Mouse (Mus musculus) T-cell, adult 2 months (primary cell): Measurements from ENCODE around the gene Prmt8.

Source experiments
- DNase-seq: peaks from one replicate; pipeline ENCODE4 v3.0.0; 2022; ENCODE audit warnings: low spot score

Gene Prmt8

DNA sequence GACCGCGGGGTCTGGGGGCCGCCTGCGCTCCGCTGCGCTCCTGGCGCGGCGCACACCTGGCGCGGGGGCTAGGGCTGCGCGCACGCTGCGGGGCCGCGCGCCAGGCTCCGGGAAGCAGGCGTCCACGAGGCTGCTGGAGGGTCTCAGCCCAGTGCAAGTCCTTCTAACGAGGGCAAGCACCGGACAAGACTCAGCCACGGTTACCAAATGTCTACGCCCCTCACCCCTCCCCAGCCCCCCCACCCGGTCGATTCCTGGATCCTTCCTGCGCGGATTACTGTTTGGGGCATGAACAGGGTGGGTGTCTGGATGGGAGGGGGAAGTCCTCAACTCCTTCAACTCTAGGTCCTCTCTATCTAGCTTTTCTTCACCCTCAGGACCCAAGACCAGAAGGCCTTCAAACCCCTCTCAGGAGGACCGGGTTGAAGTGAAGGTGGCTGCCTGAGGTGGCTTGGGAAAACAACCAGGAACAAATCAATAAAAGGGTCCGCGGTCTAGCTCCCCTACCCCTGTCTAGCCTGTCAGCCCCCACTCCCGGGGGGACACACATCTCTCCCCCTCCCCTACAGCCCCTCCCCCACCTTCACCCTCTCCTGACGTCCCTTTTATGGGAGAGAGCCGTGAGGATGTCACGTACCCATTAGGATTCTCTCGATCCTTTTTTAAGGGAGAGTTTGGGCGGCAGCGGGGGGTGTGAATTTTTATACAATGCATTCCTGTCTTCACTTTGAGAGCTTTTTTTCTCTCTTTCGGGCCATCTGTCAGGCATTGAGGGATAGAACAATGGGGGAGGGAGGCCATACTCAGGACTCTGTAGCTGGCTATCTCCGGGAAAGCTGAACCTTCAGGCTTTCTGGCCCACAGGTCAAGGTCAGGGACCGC, at the start of gene Prmt8:
TSS of gene Prmt8 (minus strand) at position 198 of the 882 bp plus-strand sequence.
- DNase-seq = no peak

- DNase-seq = no peak
Observed at GRCm38 (mm10) chr6:127803046-127803729, 33.9 kb upstream of the Prmt8 start.

DNA sequence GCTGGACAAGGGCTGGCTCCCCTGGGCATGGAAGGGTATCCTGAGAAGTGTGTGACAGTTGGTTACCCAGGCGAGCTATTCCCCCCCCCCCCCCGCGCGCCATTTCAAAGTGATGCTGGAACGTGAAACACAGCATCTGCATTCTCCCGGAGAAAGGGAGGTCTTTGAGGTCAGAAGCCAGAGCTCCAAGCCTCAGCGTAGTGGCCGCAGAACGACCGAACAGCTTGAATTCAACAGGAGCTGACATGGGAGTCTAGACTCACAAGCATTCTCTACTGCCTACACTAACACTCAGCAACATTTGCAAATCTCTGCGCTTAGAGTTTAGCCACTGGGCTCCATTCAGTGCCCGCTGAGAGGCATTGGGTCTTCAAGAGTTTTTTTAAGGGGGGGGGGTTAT, 32.9 kb upstream of the Prmt8 start:
- DNase-seq = no peak

GRCm38 (mm10) chr6:127790023-127790422, 20.8 kb upstream of the Prmt8 start:
- DNase-seq = no peak

- no peak for DNase-seq
Observed at GRCm38 (mm10) chr6:127770806-127771205, 1.5 kb upstream of the Prmt8 start.

DNA sequence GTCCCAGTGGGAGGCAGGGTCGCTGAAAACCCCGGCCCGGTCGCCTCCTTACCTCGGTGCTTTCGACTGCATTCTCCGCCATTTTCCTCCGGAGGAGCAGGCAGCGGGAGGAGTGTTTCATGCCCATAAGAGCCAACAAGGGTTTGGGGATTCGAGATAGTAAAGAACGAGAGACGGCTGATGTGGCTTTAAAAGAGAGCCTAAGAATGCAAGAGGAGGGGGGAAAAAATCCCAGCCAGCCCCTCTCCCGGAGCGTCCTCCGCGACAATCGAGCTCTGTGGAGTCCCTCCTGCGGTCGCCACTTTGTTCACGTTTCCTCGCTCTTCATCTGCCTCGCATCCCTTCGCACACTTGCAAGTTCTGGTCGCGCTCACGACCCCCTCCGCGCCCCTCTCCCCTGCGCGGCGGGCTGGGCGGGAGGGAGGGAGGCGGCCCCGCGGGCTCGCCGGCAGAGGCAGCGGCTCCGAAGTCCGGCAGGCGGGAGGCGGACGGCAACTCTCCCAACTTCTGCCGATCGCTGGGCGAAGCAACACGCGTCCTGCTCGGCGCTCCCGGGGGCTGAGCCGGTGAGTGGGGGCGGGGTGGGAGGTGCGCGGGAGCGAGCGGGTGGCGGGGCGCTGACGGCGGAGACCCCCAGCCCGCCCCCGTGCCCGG, 524 bp downstream of the Prmt8 start:
- DNase-seq = no peak

- DNase-seq = no peak
Observed at GRCm38 (mm10) chr6:127767706-127768493, 1.4 kb downstream of the Prmt8 start.

DNA sequence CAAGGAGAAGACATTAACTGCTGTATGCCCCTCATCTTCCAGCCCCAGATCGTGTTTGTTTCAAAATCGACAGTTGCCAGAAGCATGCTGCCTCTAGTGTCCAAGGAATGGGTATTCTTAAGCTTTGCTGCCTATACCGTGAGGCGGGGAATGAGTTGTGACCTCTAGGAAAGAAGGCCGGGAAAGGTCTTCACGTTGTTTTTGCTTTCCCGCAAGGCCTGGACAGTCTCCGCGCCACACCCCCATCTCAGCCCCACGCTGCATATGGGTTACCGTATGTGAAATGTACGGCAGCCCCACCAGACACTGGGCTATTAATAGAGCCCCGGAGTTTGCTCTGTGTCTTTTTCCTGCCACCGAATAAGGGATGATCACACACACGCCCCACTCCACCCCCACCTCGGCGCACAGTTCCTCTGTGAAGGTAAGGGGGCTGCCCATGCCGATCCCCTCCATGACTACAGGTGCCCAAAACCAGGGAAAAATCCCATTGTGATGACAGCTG, 2.0 kb downstream of the Prmt8 start:
- DNase-seq = no peak

DNA sequence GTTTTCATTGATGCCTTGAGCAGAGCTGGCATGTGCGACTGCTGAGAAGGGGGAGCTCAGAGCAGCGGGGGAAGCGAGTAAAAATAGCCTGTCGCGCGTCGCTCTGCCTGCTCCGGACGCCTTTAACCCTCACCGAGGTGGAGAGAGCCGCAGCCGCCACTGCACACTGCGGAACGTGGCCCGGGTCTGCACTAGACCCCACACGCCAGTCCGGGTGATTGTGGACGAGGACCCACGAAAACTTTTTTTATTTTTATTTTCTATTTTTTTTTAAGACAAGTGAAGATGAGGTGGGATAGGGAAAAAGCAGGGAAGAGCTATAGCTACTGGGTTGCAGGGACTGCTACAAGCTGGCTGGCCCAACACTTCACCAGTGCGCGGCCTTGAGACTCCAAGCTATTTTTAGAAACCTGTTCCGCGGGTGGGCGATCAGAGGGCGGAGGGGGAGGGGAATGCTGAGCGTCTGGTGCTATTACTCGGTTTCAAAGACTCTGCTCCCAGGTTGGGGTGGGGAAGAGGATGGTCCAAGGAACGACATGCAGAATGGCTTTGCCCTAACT, 2.6 kb downstream of the Prmt8 start:
- no peak for DNase-seq

DNA sequence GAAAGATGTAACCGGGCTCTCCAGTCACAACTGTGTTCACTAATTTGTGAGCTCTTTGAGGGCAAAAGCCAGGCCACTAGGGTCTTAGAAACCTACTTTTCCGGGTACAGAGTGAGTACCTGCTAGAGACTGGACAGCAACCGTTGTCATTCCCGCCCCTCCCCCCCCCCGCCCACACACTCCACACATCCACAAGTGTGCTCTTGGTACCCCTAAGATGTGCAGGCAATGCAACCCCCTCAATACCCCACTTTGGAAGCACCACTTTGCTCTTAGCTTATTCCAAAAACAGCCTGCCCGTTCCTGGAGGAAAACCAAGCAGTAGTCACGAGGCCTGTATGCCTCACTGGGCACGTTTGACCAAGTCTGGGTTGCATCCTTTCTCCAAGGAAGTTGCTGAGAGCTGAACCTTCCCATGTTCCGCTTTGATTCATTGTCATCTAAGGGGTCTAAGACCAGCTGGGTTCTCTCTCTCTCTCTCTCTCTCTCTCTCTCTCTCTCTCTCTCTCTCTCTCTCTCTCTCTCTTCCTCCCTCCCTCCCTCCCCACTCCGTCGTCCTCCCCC, 3.1 kb downstream of the Prmt8 start:
- DNase-seq = no peak

DNA sequence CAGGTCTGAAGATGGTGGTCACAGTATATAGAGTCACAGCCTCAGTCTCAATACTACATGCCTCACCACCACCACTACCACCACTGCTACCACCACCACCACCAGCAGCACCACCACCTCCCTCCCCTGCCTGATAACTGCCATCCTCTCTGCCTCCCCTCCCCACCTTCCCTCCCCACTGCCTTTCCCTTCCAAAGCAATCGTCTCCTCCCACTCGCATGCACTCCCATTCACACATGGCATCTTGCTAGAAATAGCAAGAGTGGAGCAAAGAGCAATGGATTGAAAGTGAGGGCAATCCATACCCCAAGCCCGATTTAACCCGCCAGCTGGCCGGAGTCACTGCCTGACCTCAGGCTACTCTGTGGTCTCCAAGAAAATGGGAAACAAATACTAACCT, 3.7 kb downstream of the Prmt8 start:
- DNase-seq = no peak

- DNase-seq = no peak
Observed at GRCm38 (mm10) chr6:127758264-127758663, 11.0 kb downstream of the Prmt8 start.

DNA sequence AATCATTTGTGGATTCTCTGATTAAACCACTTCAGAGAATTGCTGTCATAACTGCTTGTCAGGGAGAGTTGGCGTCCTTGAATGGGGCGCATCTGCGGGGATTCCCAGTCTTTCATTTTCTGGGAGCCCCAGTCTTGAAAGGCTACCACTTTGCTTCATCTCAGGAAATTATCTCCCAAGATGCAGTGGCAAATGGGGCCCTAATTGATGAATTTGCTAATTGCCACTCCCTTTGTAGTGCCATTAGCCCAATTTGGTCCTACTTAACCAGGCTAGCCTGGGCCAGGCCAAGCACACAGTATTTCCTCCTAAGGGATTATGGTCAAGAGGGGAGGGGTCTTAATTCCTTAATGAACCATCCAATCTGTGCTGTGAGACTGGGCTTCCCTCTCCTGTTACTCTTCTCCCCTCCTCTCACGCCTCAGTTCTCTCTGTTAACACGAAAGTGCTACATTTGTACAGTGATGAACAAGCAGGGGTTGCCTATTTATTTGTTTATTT, 11.6 kb downstream of the Prmt8 start:
- DNase-seq = no peak

GRCm38 (mm10) chr6:127756856-127757255, 12.4 kb downstream of the Prmt8 start:
- no peak for DNase-seq

DNA sequence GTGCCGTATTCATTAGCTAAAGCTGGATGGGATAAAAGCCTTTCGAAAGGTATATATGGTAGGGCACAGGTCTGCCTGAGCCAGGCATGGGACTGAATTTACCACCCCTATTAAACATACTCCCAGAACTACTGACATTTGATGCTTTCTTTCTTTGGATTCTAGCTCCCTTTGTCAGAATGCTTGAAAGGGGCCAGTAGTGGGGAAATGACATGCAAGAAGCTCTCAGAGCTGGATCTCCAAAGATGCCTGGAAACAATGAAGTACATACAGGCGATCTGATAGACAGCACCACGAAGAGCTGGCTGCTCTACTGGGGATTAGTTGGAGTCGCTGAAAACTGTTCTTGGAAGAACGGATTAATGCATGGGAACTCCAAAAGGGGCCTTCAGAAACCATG, 16.0 kb downstream of the Prmt8 start:
- no peak for DNase-seq

DNA sequence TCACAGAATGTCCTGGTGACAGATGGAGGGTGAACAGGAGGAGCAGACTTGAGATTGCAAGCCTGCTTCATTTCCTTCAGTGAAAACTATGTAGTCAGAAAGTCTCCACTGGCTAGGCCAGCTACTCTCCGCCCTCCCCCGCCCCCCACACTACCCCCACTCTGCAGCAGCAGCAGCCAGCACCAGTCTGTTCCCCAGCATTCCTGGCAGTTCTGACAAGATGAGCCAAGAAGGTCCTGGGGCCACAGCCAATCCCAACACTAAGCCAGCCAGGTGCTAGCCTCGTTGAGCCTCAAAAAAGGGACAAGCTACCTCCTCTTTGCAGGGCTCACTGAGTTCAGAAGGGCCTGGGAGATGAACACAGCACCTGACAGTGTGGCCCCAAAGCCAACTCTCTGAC, 16.6 kb downstream of the Prmt8 start:
- DNase-seq = no peak

DNA sequence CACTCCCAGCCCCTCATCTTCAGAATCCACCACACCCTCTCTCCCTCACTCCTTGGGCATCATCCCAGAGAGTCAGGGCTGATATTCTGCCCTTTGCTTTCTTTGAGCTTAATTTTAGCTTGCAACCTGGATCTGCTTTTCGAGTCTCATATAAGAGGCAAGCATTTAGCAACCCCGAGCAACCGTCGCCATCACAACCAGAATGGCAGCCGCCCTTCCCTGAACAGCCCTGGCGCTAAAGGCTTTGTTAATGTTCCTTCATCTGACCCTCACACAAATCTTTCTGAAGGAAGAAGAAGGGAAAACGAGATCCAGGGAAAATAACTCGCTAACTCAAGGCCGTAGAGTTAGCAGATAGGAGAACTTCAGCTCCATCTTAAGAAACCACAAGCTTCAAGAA, 17.8 kb downstream of the Prmt8 start:
- no peak for DNase-seq

DNA sequence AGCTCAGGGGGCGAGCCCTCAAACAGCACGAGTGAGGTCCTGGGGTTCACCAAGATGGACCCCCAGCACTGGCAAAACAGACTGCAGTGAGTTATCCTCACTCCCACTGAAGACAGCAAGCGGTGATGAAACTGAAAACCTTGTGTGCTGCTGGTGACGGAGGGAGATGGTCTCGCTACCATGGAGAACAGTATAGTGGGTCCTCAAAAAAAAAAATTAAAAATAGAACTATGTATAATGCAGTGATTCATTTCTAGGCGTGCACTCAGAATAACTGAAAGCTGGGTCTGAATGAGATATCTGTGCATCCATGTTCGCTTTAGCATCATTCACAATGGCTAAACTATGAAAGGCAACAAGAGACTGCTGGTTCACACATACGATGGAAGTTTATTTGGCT, 20.5 kb downstream of the Prmt8 start:
- no peak for DNase-seq

GRCm38 (mm10) chr6:127742290-127742689, 27.0 kb downstream of the Prmt8 start:
- DNase-seq = no peak

DNA sequence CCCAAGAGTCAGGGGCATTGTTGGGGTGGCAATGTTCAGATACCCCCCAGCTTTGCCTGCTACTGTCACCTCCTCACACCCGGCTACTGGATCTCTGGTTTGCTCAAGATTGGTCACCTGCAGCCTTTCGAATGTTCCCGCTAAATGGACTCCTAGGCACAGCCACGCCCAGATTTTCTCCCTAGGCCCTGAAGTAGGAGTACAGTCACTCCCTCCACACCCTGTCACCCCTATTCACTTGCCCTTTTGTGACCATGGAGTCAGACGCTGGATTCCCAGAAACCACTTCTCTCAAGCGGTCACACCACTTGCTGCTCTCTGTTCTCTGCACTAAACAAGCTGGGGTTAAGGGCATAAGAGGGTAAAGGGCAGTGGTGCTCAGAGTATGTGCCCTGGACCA, 28.1 kb downstream of the Prmt8 start:
- no peak for DNase-seq

DNA sequence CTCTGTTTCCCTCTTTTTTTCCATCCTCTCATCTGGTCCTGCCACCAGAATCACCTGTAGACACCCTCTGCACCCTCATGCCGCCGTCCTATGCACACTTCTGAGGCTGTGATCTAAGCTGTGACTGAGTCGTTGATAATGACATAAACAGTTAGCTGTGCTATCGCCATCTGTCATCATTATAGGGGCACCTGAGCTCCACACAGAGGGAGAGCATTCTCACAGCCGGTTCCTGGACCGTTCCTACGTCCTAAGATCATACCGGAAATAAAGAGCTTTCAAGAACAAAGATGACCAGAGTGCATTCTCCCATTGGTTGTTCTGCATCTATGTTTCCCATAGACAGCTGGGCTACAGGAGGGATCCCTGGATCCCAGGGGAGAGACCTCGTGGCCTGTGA, 28.6 kb downstream of the Prmt8 start:
- DNase-seq = no peak
